Mouse (Mus musculus) cerebellum, postnatal 10 days (tissue): ENCODE measurements around the gene Cops6.

Source experiments
- DNase-seq, 2 experiments: peaks; one replicate each; pipeline ENCODE4 v3.0.0; 2021; ENCODE audit warnings: mixed read lengths in 2 of 2

Cops6 gene

GRCm38 (mm10) chr5:138160842-138161665 lies at the start of gene Cops6:
TSS of gene Cops6 (plus strand) at chr5:138161071.
- peak; percentile 97 to 98 for DNase-seq

- peak; percentile 93 for DNase-seq
Measured at GRCm38 (mm10) chr5:138116255-138117198, 44.3 kb upstream of the Cops6 start, which contains the start of gene Zscan21. TSS of gene Zscan21 (plus strand) at chr5:138116903.

GRCm38 (mm10) chr5:138117199-138118015 lies 43.5 kb upstream of the Cops6 start:
- peak in 1 of 2 experiments; percentile 16 for DNase-seq

GRCm38 (mm10) chr5:138118041-138118440 lies 42.8 kb upstream of the Cops6 start:
- DNase-seq, result no peak

GRCm38 (mm10) chr5:138132425-138133064 lies 28.3 kb upstream of the Cops6 start:
- DNase-seq, result no peak

- no peak for DNase-seq
Measured at GRCm38 (mm10) chr5:138137257-138137656, 23.6 kb upstream of the Cops6 start.

GRCm38 (mm10) chr5:138137935-138138549 lies 22.8 kb upstream of the Cops6 start:
- peak; percentile 55 to 62 for DNase-seq

- DNase-seq, result no peak
Measured at GRCm38 (mm10) chr5:138138585-138138984, 22.3 kb upstream of the Cops6 start.

GRCm38 (mm10) chr5:138154390-138154789 lies 6.5 kb upstream of the Cops6 start:
- no peak for DNase-seq

GRCm38 (mm10) chr5:138155443-138155976 lies 5.4 kb upstream of the Cops6 start, which contains the start of gene Zfp113:
TSS of gene Zfp113 (minus strand) at chr5:138155744.
- DNase-seq, result peak; percentile 90 to 93

GRCm38 (mm10) chr5:138160224-138160762 lies 578 bp upstream of the Cops6 start:
- no peak for DNase-seq

GRCm38 (mm10) chr5:138163046-138163445 lies 2.2 kb downstream of the Cops6 start:
- no peak for DNase-seq

- no peak for DNase-seq
Measured at GRCm38 (mm10) chr5:138163610-138164009, 2.7 kb downstream of the Cops6 start.

- no peak for DNase-seq
Measured at GRCm38 (mm10) chr5:138165594-138165993, 4.7 kb downstream of the Cops6 start.

- peak; percentile 99 for DNase-seq
Measured at GRCm38 (mm10) chr5:138170936-138171561, 10.2 kb downstream of the Cops6 start.

GRCm38 (mm10) chr5:138171695-138172491 lies 11.0 kb downstream of the Cops6 start, which contains the start of the genes Ap4m1 and Mcm7:
TSS of gene Ap4m1 (plus strand) at chr5:138172002.
TSS of gene Mcm7 (minus strand) at chr5:138172422.
- DNase-seq, result peak; percentile 99

- no peak for DNase-seq
Measured at GRCm38 (mm10) chr5:138173217-138173616, 12.3 kb downstream of the Cops6 start.

- DNase-seq, result peak; percentile 92
Measured at GRCm38 (mm10) chr5:138186950-138187638, 26.2 kb downstream of the Cops6 start, which contains the start of the genes Taf6 and Cnpy4. TSS of gene Taf6 (minus strand) at chr5:138187451. TSS of gene Cnpy4 (plus strand) at chr5:138187485.
